Mouse (Mus musculus) kidney, embryonic 14.5 days (tissue): ENCODE measurements around the gene Scarf1. TPM values are rescaled to one million over a fixed set of nuclear protein-coding genes. Genes with fewer than 3 reads are reported as not detected.

Experiments used
- microRNA counts: library from miRNA; unstranded; fragments of <30 nt; microRNA quantifications from one replicate; lab custom pipeline; 2017
- microRNA-seq: library from miRNA; unstranded; fragments of <30 nt; microRNA quantifications from one replicate; pipeline ENCODE4, GENCODE M21; 2016
- polyA plus RNA-seq: library from polyadenylated mRNA; unstranded; fragments of >200 nt; fragmentation: Nextera tagmentation; extraction: Ambion mirVana; gene quantifications from 2 replicates; pipeline ENCODE4 v1.2.1, GENCODE M21; 2014

Scarf1 gene
- polyA plus RNA-seq, 1 experiment from 2014 or later = 10.0 TPM

MicroRNAs within 50 kb of the gene (microRNA counts, 519-probe panel; counts per million panel counts)
- microRNA mmu-miR-22 (lab: Ali Mortazavi, UCI) = 6,867 counts per million, percentile 73 among the panel's probes with 10 or more counts

Small RNAs within 50 kb of the gene (microRNA-seq; reads per million reads assigned to microRNA genes)
- gene Mir22 (3,203 reads per million, percentile 88 among the genes with 10 or more reads in this experiment), gene Mir3971 (not detected)

Other genes starting within 250 kb of the Scarf1 start
- 111 and 119 TPM in 2 replicates for gene Rpa1, start 165.2 kb upstream of the Scarf1 start, polyA plus RNA-seq
- 10.4 and 17.8 TPM in 2 replicates for gene Smyd4, start 165.1 kb upstream of the Scarf1 start, polyA plus RNA-seq
- 118 and 120 TPM in 2 replicates for gene Serpinf1, start 90.8 kb upstream of the Scarf1 start, polyA plus RNA-seq
- 3.9 and 8.4 TPM in 2 replicates for gene Serpinf2, start 73.9 kb upstream of the Scarf1 start, polyA plus RNA-seq
- gene Wdr81, start 58.8 kb upstream of the Scarf1 start, polyA plus RNA-seq = 2.8 and 4.8 TPM in 2 replicates
- gene Tlcd2, start 51.8 kb upstream of the Scarf1 start, polyA plus RNA-seq = 20.7 and 21.0 TPM in 2 replicates
- gene Prpf8, start 26.7 kb upstream of the Scarf1 start, polyA plus RNA-seq = 56.4 and 103 TPM in 2 replicates
- 0.51 and 0.97 TPM in 2 replicates for gene Rilp, start 3.4 kb upstream of the Scarf1 start, polyA plus RNA-seq
- 3.5 and 6.0 TPM in 2 replicates for gene Slc43a2, start 18.2 kb downstream of the Scarf1 start, polyA plus RNA-seq
- 78.2 and 99.5 TPM in 2 replicates for gene Pitpna, start 74.6 kb downstream of the Scarf1 start, polyA plus RNA-seq
- gene Inpp5k, start 117.4 kb downstream of the Scarf1 start, polyA plus RNA-seq = 24.9 and 30.1 TPM in 2 replicates
- 21.5 and 32.0 TPM in 2 replicates for gene Myo1c, start 137.0 kb downstream of the Scarf1 start, polyA plus RNA-seq
- 66.1 and 119 TPM in 2 replicates for gene Crk, start 165.7 kb downstream of the Scarf1 start, polyA plus RNA-seq
- gene Ywhae, start 219.3 kb downstream of the Scarf1 start, polyA plus RNA-seq = 918 and 1,088 TPM in 2 replicates